Comparison of ENCODE assay signal across 9 mouse cellular contexts in genomic region chr8:80688141-80688540, GRCm38 (mm10). TPM values are rescaled to one million over a fixed set of nuclear protein-coding genes. Genes with fewer than 3 reads are reported as not detected.
A peak's percentile ranks its signal among the peaks of the same experiment; 100 is the strongest.
DNase-seq lines count a peak whose midpoint lies in the region; ATAC-seq and TF ChIP-seq lines count a peak whose summit lies in the region.
"Had no signal": no experiment of that assay in that cellular context is flagged by ENCODE, and none has a peak within 500 bp of the region (broad histone marks: within the 10 kb centered on the region; RNA-seq: fewer than 3 reads in every experiment).

No protein-coding gene starts in this region.

- no peak overlapping the region for H3K27ac ChIP-seq in hindbrain, embryonic 11.5 days (ENCODE audit: low read depth, low read length)
- no peak overlapping the region for H3K27ac ChIP-seq in hindbrain, embryonic 12.5 days
- no peak overlapping the region for H3K27ac ChIP-seq in gastrocnemius, adult 2 months
- H3K27ac ChIP-seq in kidney, embryonic 16.5 days (ENCODE audit: low read length) = no peak overlapping the region
- H3K27ac ChIP-seq in liver, embryonic 11.5 days (ENCODE audit: low read depth, low read length) = no peak overlapping the region
- no peak overlapping the region for H3K27ac ChIP-seq in neural tube, embryonic 15.5 days (replicated peaks)
- no peak overlapping the region for H3K27ac ChIP-seq in testis, adult 2 months (ENCODE audit: control insufficient read depth, insufficient read depth, low read depth, low read length)
- H3K27ac ChIP-seq: neural tube, embryonic 12.5 days had no signal

- H3K9ac ChIP-seq in hindbrain, embryonic 11.5 days (ENCODE audit: low read depth, low read length) = no peak overlapping the region
- H3K9ac ChIP-seq in hindbrain, embryonic 12.5 days = no peak overlapping the region
- no peak overlapping the region for H3K9ac ChIP-seq in kidney, embryonic 16.5 days (replicated peaks; ENCODE audit: low read length)
- H3K9ac ChIP-seq in liver, embryonic 11.5 days (ENCODE audit: low read depth, low read length) = no peak overlapping the region
- no peak overlapping the region for H3K9ac ChIP-seq in neural tube, embryonic 15.5 days (replicated peaks)
- H3K9ac ChIP-seq: neural tube, embryonic 12.5 days had no signal

- no peaks in the 10 kb centered on the region for H3K27me3 ChIP-seq in hindbrain, embryonic 11.5 days (ENCODE audit: control insufficient read depth, insufficient read depth, low read length)
- no peaks in the 10 kb centered on the region for H3K27me3 ChIP-seq in hindbrain, embryonic 12.5 days
- H3K27me3 ChIP-seq in kidney, embryonic 16.5 days (ENCODE audit: insufficient read depth, low read length) = no peaks in the 10 kb centered on the region
- H3K27me3 ChIP-seq in liver, embryonic 11.5 days (replicated peaks; ENCODE audit: control insufficient read depth, insufficient read depth, low read length) = no peaks in the 10 kb centered on the region
- H3K27me3 ChIP-seq in neural tube, embryonic 15.5 days (replicated peaks) = no peaks in the 10 kb centered on the region
- H3K27me3 ChIP-seq in testis, adult 2 months (ENCODE audit: control insufficient read depth, insufficient read depth, low read length) = no peaks in the 10 kb centered on the region
- H3K27me3 ChIP-seq: neural tube, embryonic 12.5 days had no signal

- peak; percentile 56; the same call in 1 of the 2 replicates for ATAC-seq in hindbrain, embryonic 11.5 days (ENCODE audit: low FRiP score)
- ATAC-seq in hindbrain, embryonic 12.5 days (ENCODE audit: low FRiP score) = no peak
- ATAC-seq in kidney, embryonic 16.5 days (ENCODE audit: low FRiP score, low TSS enrichment) = peak; percentile 85; the same call in 1 of the 2 replicates
- ATAC-seq in liver, embryonic 11.5 days (replicated peaks; ENCODE audit: low FRiP score) = peak; percentile 89
- peak; percentile 81 for ATAC-seq in neural tube, embryonic 15.5 days (ENCODE audit: low FRiP score)

- no peak for TF ChIP-seq POLR2A in testis, adult 2 months (IDR thresholded peaks at IDR 0.05; ENCODE audit: control insufficient read depth, low read depth, low read length)

- no peaks in the 10 kb centered on the region for H3K9me3 ChIP-seq in hindbrain, embryonic 11.5 days (ENCODE audit: control insufficient read depth, low read length)
- H3K9me3 ChIP-seq in hindbrain, embryonic 12.5 days (replicated peaks) = no peaks in the 10 kb centered on the region
- no peaks in the 10 kb centered on the region for H3K9me3 ChIP-seq in kidney, embryonic 16.5 days (ENCODE audit: low read length)
- no peaks in the 10 kb centered on the region for H3K9me3 ChIP-seq in liver, embryonic 11.5 days (ENCODE audit: control insufficient read depth, low read length)
- no peaks in the 10 kb centered on the region for H3K9me3 ChIP-seq in neural tube, embryonic 15.5 days (replicated peaks)
- H3K9me3 ChIP-seq: neural tube, embryonic 12.5 days had no signal

- no peak overlapping the region for H3K4me3 ChIP-seq in hindbrain, embryonic 11.5 days (ENCODE audit: low read depth, low read length)
- H3K4me3 ChIP-seq in hindbrain, embryonic 12.5 days = no peak overlapping the region
- H3K4me3 ChIP-seq in gastrocnemius, adult 2 months = no peak overlapping the region
- no peak overlapping the region for H3K4me3 ChIP-seq in kidney, embryonic 16.5 days (ENCODE audit: low read length)
- H3K4me3 ChIP-seq in liver, embryonic 11.5 days (ENCODE audit: low read depth, low read length) = no peak overlapping the region
- no peak overlapping the region for H3K4me3 ChIP-seq in neural tube, embryonic 15.5 days (replicated peaks)
- H3K4me3 ChIP-seq in testis, adult 2 months (ENCODE audit: control insufficient read depth, low read depth, low read length) = no peak overlapping the region
- H3K4me3 ChIP-seq: neural tube, embryonic 12.5 days had no signal

- DNase-seq in hindbrain, embryonic 11.5 days (ENCODE audit: low spot score) = peak; percentile 58
- DNase-seq in cerebellum, postnatal 25 days = peak; percentile 67 to 84
- peak; percentile 63 for DNase-seq in gastrocnemius, adult 2 months
- peak; percentile 63 for DNase-seq in liver, embryonic 11.5 days (ENCODE audit: low spot score)

- WGBS in hindbrain, embryonic 11.5 days = 48% methylated on average over 4 of the region's 4 CpGs
- WGBS in hindbrain, embryonic 12.5 days = 44% methylated on average over 4 of the region's 4 CpGs
- 37% methylated on average over 4 of the region's 4 CpGs for WGBS in kidney, embryonic 16.5 days
- 29% methylated on average over 4 of the region's 4 CpGs for WGBS in liver, embryonic 11.5 days
- WGBS in neural tube, embryonic 15.5 days = 52% methylated on average over 4 of the region's 4 CpGs

- H3K36me3 ChIP-seq in hindbrain, embryonic 11.5 days (ENCODE audit: control insufficient read depth, insufficient read depth, low read length) = no peaks in the 10 kb centered on the region
- no peaks in the 10 kb centered on the region for H3K36me3 ChIP-seq in hindbrain, embryonic 12.5 days
- H3K36me3 ChIP-seq in kidney, embryonic 16.5 days (ENCODE audit: insufficient read depth, low read length) = no peaks in the 10 kb centered on the region
- no peaks in the 10 kb centered on the region for H3K36me3 ChIP-seq in liver, embryonic 11.5 days (ENCODE audit: control insufficient read depth, insufficient read depth, low read length)
- no peaks in the 10 kb centered on the region for H3K36me3 ChIP-seq in neural tube, embryonic 15.5 days
- H3K36me3 ChIP-seq in testis, adult 2 months (ENCODE audit: control insufficient read depth, insufficient read depth, low read length) = no peaks in the 10 kb centered on the region
- H3K36me3 ChIP-seq: neural tube, embryonic 12.5 days had no signal

- peak; percentile 71 for TF ChIP-seq CTCF in gastrocnemius, adult 2 months (IDR thresholded peaks at IDR 0.05)
- TF ChIP-seq CTCF in testis, adult 2 months (IDR thresholded peaks at IDR 0.05; ENCODE audit: control insufficient read depth, insufficient read depth, insufficient replicate concordance, low read depth, low read length) = peak; percentile 38; the same call in 1 of the 2 replicates

- no peak overlapping the region for H3K4me2 ChIP-seq in hindbrain, embryonic 11.5 days (replicated peaks; ENCODE audit: low read depth, low read length)
- no peak overlapping the region for H3K4me2 ChIP-seq in hindbrain, embryonic 12.5 days (replicated peaks)
- H3K4me2 ChIP-seq in kidney, embryonic 16.5 days (replicated peaks; ENCODE audit: low read depth, low read length) = no peak overlapping the region
- no peak overlapping the region for H3K4me2 ChIP-seq in liver, embryonic 11.5 days
- no peak overlapping the region for H3K4me2 ChIP-seq in neural tube, embryonic 15.5 days
- H3K4me2 ChIP-seq: neural tube, embryonic 12.5 days had no signal

- H3K4me1 ChIP-seq in hindbrain, embryonic 11.5 days (replicated peaks; ENCODE audit: control insufficient read depth, insufficient read depth, low read length) = no peaks in the 10 kb centered on the region
- H3K4me1 ChIP-seq in hindbrain, embryonic 12.5 days = peaks cover 2% of the 10 kb centered on the region; the same call in 1 of the 2 replicates
- no peaks in the 10 kb centered on the region for H3K4me1 ChIP-seq in kidney, embryonic 16.5 days (ENCODE audit: insufficient read depth, low read length)
- H3K4me1 ChIP-seq in liver, embryonic 11.5 days (replicated peaks; ENCODE audit: control insufficient read depth, insufficient read depth, low read length) = peaks cover 12% of the 10 kb centered on the region
- no peaks in the 10 kb centered on the region for H3K4me1 ChIP-seq in neural tube, embryonic 15.5 days
- peaks cover 3% of the 10 kb centered on the region; the same call in 1 of the 2 replicates for H3K4me1 ChIP-seq in testis, adult 2 months (ENCODE audit: control insufficient read depth, insufficient read depth, low read length)
- H3K4me1 ChIP-seq: neural tube, embryonic 12.5 days had no signal

- intact Hi-C loops in gastrocnemius, adult 2 months (cut with DNase I) = loop anchor here (2.0 kb wide), 2 partner anchors 195 to 953 kb away; partner anchors contain the start of gene Gypa

RNA-seq across cellular contexts. Expression of gene Smarca5, which starts 51.2 kb away (rescaled TPM):
- polyA plus RNA-seq in hindbrain, embryonic 11.5 days (2014; fragmentation: Nextera tagmentation; extraction: Ambion mirVana) = 146 and 157 TPM in 2 replicates
- 144 and 154 TPM in 2 replicates for polyA plus RNA-seq in hindbrain, embryonic 12.5 days (2016; fragmentation: Nextera tagmentation; extraction: Ambion mirVana)
- 10 to 100 TPM; 28.6 to 38.4 TPM for total RNA-seq in gastrocnemius, adult 2 months (2021)
- 57.3 and 58.7 TPM in 2 replicates for polyA plus RNA-seq in kidney, embryonic 16.5 days (2015; fragmentation: Nextera tagmentation; extraction: Ambion mirVana)
- 92.7 and 108 TPM in 2 replicates for polyA plus RNA-seq in liver, embryonic 11.5 days (2014; fragmentation: Nextera tagmentation; extraction: Ambion mirVana)
- polyA plus RNA-seq in neural tube, embryonic 15.5 days (2015; fragmentation: Nextera tagmentation; extraction: Ambion mirVana) = 39.5 and 48.8 TPM in 2 replicates
- polyA plus RNA-seq in testis, adult 2 months (2012; rRNA removed) = 7.2 and 8.6 TPM in 2 replicates
